Mouse (Mus musculus) heart, embryonic 14.5 days (tissue): Measurements from ENCODE around the gene Ccdc134. TPM values are rescaled to one million over a fixed set of nuclear protein-coding genes. Genes with fewer than 3 reads are reported as not detected.

Experiments used
- ATAC-seq: fragments of 200-750 bp; cut with Nextera tagmentation; 2 replicates; pipeline ENCODE4 v1.8.0; 2017; ENCODE audit warnings: low read depth, moderate TSS enrichment; ENCODE audit not compliant: insufficient number of reproducible peaks, insufficient read depth, low FRiP score
- H3K27ac ChIP-seq, 2 experiments: fragments of 200-500 bp in 1 of 2; fragments of 300-500 bp in 1 of 2; sonication (generic) in 1 of 2; replicated peaks in 1 of 2; 2 replicates each; pipeline ENCODE4 v1.5.1; 2012 to 2014; ENCODE audit warnings: low read depth in 2 of 2, low read length in 2 of 2, control low read depth in 1 of 2, mild to moderate bottlenecking in 1 of 2, mixed read lengths in 1 of 2; ENCODE audit not compliant: control insufficient read depth in 1 of 2, insufficient read depth in 1 of 2
- H3K27me3 ChIP-seq: fragments of 300-500 bp; sonication (generic); 2 replicates; pipeline ENCODE4 v1.6.1; 2014; ENCODE audit warnings: mild to moderate bottlenecking, low read length, control low read depth; ENCODE audit not compliant: control insufficient read depth, insufficient read depth
- H3K36me3 ChIP-seq: fragments of 300-500 bp; sonication (generic); 2 replicates; pipeline ENCODE4 v1.6.1; 2014; ENCODE audit warnings: mild to moderate bottlenecking, control low read depth, low read length, mixed read lengths; ENCODE audit not compliant: control insufficient read depth, insufficient read depth
- H3K4me1 ChIP-seq, 2 experiments: fragments of 200-500 bp in 1 of 2; fragments of 300-500 bp in 1 of 2; sonication (generic) in 1 of 2; 2 replicates each; pipeline ENCODE4 v1.6.1; 2012 to 2014; ENCODE audit warnings: low read length in 2 of 2, control low read depth in 1 of 2, mixed read lengths in 1 of 2; ENCODE audit not compliant: control insufficient read depth in 2 of 2, insufficient read depth in 2 of 2
- H3K4me2 ChIP-seq: fragments of 300-500 bp; sonication (generic); 2 replicates; pipeline ENCODE4 v1.6.1; 2014; ENCODE audit warnings: mild to moderate bottlenecking, low read length
- H3K4me3 ChIP-seq, 2 experiments: fragments of 200-500 bp in 1 of 2; fragments of 300-500 bp in 1 of 2; sonication (generic) in 1 of 2; 2 replicates each; pipeline ENCODE4 v1.5.1; 2012 to 2014; ENCODE audit warnings: low read length in 2 of 2, mild to moderate bottlenecking in 2 of 2, control low read depth in 1 of 2, low read depth in 1 of 2, moderate library complexity in 1 of 2; ENCODE audit not compliant: control insufficient read depth in 1 of 2, insufficient read depth in 1 of 2
- H3K9ac ChIP-seq: fragments of 300-500 bp; sonication (generic); 2 replicates; pipeline ENCODE4 v1.6.1; 2014; ENCODE audit warnings: mild to moderate bottlenecking, low read length
- H3K9me3 ChIP-seq: fragments of 300-500 bp; sonication (generic); 2 replicates; pipeline ENCODE4 v1.6.1; 2016; ENCODE audit warnings: low read length, control low read depth; ENCODE audit not compliant: control insufficient read depth
- WGBS: fragments of 180-500 bp; shearing (Covaris S2); extraction: QIAGEN DNeasy Blood & Tissue Kit; methylation state at CpG from one replicate; pipeline ENCODE4 v1.1.7; 2014; 5-methylcytosine and 5-hydroxymethylcytosine counted together
- polyA plus RNA-seq: library from polyadenylated mRNA; unstranded; fragments of >200 nt; fragmentation: Nextera tagmentation; extraction: Ambion mirVana; gene quantifications from 2 replicates; pipeline ENCODE4 v1.2.1, GENCODE M21; 2014

Gene Ccdc134
- polyA plus RNA-seq, 1 experiment from 2014 or later = 8.5 TPM

GRCm38 (mm10) chr15:82172648-82173047, 44.9 kb downstream of the Ccdc134 start:
- 64% methylated on average over 8 of the region's 8 CpGs for WGBS
- H3K9me3 ChIP-seq = no peaks in the 10 kb centered on the region
- H3K4me3 ChIP-seq = no peak overlapping the region
- no peak overlapping the region for H3K27ac ChIP-seq
- peaks cover 70% of the 10 kb centered on the region for H3K36me3 ChIP-seq
- no peaks in the 10 kb centered on the region for H3K27me3 ChIP-seq
- H3K4me2 ChIP-seq = no peak overlapping the region
- H3K4me1 ChIP-seq = peaks cover 17 to 35% of the 10 kb centered on the region in 2 experiments
- H3K9ac ChIP-seq = no peak overlapping the region
- no peak for ATAC-seq

GRCm38 (mm10) chr15:82175091-82175490, 47.4 kb downstream of the Ccdc134 start:
- H3K36me3 ChIP-seq = peaks cover 94% of the 10 kb centered on the region
- H3K4me2 ChIP-seq = no peak overlapping the region
- H3K27me3 ChIP-seq = no peaks in the 10 kb centered on the region
- WGBS = 92% methylated on average over 9 of the region's 9 CpGs
- peaks cover 6 to 13% of the 10 kb centered on the region in 2 experiments for H3K4me1 ChIP-seq
- H3K9me3 ChIP-seq = no peaks in the 10 kb centered on the region
- no peak overlapping the region for H3K4me3 ChIP-seq
- H3K27ac ChIP-seq = no peak overlapping the region
- no peak overlapping the region for H3K9ac ChIP-seq
- no peak for ATAC-seq

- H3K36me3 ChIP-seq = peaks cover 94% of the 10 kb centered on the region
- no peak for ATAC-seq
- H3K4me3 ChIP-seq = no peak overlapping the region
- whole genome bisulfite sequencing = 90% methylated on average over 7 of the region's 7 CpGs
- H3K27ac ChIP-seq = no peak overlapping the region
- H3K4me2 ChIP-seq = no peak overlapping the region
- H3K4me1 ChIP-seq = peaks cover 8 to 18% of the 10 kb centered on the region in 2 experiments
- H3K9ac ChIP-seq = no peak overlapping the region
- no peaks in the 10 kb centered on the region; the same call in 1 of the 2 replicates for H3K9me3 ChIP-seq
- H3K27me3 ChIP-seq = no peaks in the 10 kb centered on the region
Measured at GRCm38 (mm10) chr15:82177743-82178290, 50.1 kb downstream of the Ccdc134 start.

- Histone ChIP-seq H3K4me2 (no peak overlapping the region), H3K9ac (no peak overlapping the region), H3K36me3 (peaks cover 83% of the 10 kb centered on the region), H3K4me1 (peaks cover 35 to 47% of the 10 kb centered on the region in 2 experiments), H3K9me3 (no peaks in the 10 kb centered on the region; the same call in 1 of the 2 replicates), H3K27me3 (no peaks in the 10 kb centered on the region; the same call in 1 of the 2 replicates), H3K4me3 (no peak overlapping the region), H3K27ac (peak overlapping the region in 1 of 2 experiments; percentile 30; a peak in 3 of 4 replicates)
- WGBS = 25% methylated on average over 5 of the region's 5 CpGs
- ATAC-seq = no peak
Measured at GRCm38 (mm10) chr15:82181131-82181530, 53.4 kb downstream of the Ccdc134 start.

- peaks cover 43 to 58% of the 10 kb centered on the region in 2 experiments for H3K4me1 ChIP-seq
- H3K9ac ChIP-seq = no peak overlapping the region
- no peak overlapping the region for H3K4me2 ChIP-seq
- peaks cover 75% of the 10 kb centered on the region for H3K36me3 ChIP-seq
- no peak overlapping the region for H3K27ac ChIP-seq
- no peak overlapping the region for H3K4me3 ChIP-seq
- no peak for ATAC-seq
- H3K9me3 ChIP-seq = no peaks in the 10 kb centered on the region; the same call in 1 of the 2 replicates
- no peaks in the 10 kb centered on the region; the same call in 1 of the 2 replicates for H3K27me3 ChIP-seq
- 96% methylated on average over 4 of the region's 4 CpGs for WGBS
Measured at GRCm38 (mm10) chr15:82182311-82182710, 54.6 kb downstream of the Ccdc134 start.

GRCm38 (mm10) chr15:82183596-82183995, 55.9 kb downstream of the Ccdc134 start:
- Histone ChIP-seq H3K27me3 (no peaks in the 10 kb centered on the region; the same call in 1 of the 2 replicates), H3K27ac (0 out of 4 replicates have a peak overlapping the region, but pooled peaks of 1 of the 2 experiments have one; percentile 6), H3K9me3 (no peaks in the 10 kb centered on the region; the same call in 1 of the 2 replicates), H3K9ac (peak overlapping the region; percentile 44), H3K36me3 (peaks cover 74% of the 10 kb centered on the region), H3K4me3 (no peak overlapping the region), H3K4me1 (peaks cover 43 to 58% of the 10 kb centered on the region in 2 experiments), H3K4me2 (no peak overlapping the region)
- ATAC-seq = no peak
- 78% methylated on average over 10 of the region's 10 CpGs for WGBS

- WGBS = 22% methylated on average over 7 of the region's 7 CpGs
- H3K9me3 ChIP-seq = no peaks in the 10 kb centered on the region; the same call in 1 of the 2 replicates
- H3K36me3 ChIP-seq = peaks cover 69% of the 10 kb centered on the region
- no peaks in the 10 kb centered on the region; the same call in 1 of the 2 replicates for H3K27me3 ChIP-seq
- H3K27ac ChIP-seq = 0 out of 4 replicates have a peak overlapping the region, but pooled peaks of 1 of the 2 experiments have one; percentile 6
- no peak overlapping the region for H3K4me2 ChIP-seq
- ATAC-seq = no peak
- peaks cover 43 to 58% of the 10 kb centered on the region in 2 experiments for H3K4me1 ChIP-seq
- no peak overlapping the region for H3K4me3 ChIP-seq
- H3K9ac ChIP-seq = peak overlapping the region; percentile 44; the same call in 1 of the 2 replicates
Measured at GRCm38 (mm10) chr15:82184183-82184582, 56.5 kb downstream of the Ccdc134 start.
